Mouse (Mus musculus): Measurements from ENCODE around the gene Usf1.

The Usf1 gene

DNA sequence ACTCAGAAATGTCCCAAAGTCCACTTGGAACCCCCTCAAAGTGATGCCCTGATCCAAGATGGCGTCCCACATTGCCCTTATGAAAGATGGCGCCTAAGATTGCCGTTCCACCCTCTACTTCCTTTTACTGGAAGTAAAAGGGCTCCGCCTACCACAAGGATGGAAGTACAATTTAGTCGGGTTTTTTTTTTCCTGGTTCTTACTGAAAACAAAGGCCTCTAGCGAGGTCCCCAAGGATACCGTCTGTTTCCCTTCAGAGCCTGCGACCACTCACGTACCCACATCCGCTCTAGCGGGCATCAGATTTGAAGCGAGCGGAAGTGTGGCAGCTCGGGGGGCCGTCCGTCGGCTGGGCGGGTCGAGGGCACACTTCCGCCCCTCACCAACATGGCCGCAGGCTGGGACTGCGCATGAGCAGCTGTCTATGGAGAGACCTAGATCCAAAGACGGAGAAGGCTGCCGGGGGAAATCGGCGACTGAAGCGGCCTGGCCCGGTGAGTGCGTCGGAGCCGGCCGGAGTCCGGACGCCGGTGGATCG is at the start of gene Usf1:
Gene Usf1 (plus strand): TSS at position 367 of the 538 bp plus-strand sequence.
- peak; percentile 94 for DNase-seq

GRCm38 (mm10) chr1:171365934-171366333 is 45.2 kb upstream of the Usf1 start:
- DNase-seq, result no peak

DNA sequence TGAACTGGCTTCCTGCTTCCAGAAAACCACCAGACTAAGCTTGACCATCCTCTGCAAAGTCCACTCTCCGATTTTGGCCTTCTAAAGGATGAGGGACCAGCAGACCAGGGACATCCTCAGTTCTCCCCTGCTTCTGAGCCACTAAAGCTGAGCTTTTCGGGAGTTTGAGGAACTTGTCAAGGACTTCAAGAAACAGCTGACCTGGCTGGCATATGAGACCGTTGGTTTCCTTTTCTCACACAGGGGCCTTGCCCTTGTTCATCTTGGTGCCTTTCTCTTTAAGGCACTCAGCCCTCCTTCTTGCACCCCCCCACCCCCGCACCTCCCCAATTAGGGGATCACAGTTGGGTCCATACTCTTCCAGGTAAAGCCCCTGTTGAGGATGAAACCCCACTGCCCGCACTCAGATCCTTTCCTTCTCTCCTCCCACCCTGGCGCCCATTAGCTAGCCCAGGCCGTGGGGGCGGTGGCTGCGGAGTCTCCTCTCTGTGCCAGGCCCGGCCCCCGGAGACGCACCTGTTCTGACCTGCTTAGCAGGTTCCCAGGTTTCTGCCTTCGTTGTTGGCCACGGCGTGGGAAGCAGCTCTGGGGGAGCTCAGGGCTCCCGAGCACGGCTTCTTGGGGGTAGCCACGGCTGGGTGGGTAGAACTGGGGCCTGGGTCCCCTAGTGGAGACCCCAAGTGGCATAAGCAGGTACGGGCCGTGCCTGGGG is 41.1 kb upstream of the Usf1 start, which contains the start of gene Nectin4:
Gene Nectin4 (plus strand): TSS at position 255 of the 712 bp plus-strand sequence.
- no peak for DNase-seq

GRCm38 (mm10) chr1:171372880-171373279 is 38.2 kb upstream of the Usf1 start:
- DNase-seq, result no peak

- DNase-seq, result no peak
Measured at GRCm38 (mm10) chr1:171373946-171374345, 37.2 kb upstream of the Usf1 start.

- no peak for DNase-seq
Measured at GRCm38 (mm10) chr1:171375646-171376097, 35.4 kb upstream of the Usf1 start.

- peak; percentile 47 to 48 for DNase-seq
Measured at GRCm38 (mm10) chr1:171378298-171378697, 32.8 kb upstream of the Usf1 start.

DNA sequence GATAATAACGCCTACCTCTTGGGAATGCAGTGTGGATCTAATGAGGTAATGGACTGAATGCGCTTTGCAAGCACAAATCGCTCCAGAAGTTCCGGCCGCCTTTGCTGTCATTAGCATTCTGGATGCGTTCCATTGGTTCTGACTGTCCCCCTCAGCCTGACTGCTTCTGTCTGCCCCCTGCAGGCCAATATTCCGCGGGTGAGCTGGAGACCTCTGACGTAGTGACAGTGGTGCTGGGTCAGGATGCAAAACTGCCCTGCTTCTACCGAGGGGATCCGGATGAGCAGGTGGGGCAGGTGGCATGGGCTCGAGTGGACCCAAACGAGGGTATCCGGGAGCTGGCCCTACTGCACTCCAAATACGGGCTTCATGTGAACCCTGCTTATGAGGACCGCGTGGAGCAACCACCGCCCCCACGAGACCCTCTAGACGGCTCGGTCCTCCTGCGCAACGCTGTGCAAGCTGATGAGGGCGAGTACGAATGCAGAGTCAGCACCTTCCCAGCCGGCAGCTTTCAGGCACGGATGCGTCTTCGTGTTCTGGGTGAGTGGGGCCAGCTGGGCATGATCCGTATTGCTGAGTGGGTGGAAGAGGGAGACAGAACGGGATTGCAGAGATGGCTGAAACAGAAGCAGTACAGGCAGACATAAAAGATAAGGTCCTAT is 31.0 kb upstream of the Usf1 start:
- DNase-seq, result peak; percentile 75 to 80

GRCm38 (mm10) chr1:171382096-171382620 is 29.0 kb upstream of the Usf1 start:
- no peak for DNase-seq

DNA sequence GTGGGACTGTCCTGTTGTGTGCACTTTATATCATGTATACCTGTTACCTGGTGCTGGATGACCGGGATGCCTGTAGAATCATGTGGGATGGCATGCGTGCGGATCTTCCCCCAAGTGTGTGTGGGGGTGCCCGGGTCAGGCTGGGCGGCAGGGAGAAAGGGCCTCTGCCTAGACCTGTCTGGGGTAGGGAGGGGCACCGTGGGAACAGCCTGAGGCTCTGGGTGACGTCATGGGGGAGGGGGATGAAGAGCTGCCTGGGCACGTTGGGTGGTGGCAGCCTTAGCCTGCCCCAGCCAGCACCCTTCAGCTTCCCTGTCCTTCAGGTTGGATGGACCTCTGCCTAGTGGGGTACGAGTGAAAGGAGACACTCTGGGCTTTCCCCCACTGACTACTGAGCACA is 26.8 kb upstream of the Usf1 start:
- no peak for DNase-seq

- DNase-seq, result no peak
Measured at GRCm38 (mm10) chr1:171385171-171385570, 25.9 kb upstream of the Usf1 start.

DNA sequence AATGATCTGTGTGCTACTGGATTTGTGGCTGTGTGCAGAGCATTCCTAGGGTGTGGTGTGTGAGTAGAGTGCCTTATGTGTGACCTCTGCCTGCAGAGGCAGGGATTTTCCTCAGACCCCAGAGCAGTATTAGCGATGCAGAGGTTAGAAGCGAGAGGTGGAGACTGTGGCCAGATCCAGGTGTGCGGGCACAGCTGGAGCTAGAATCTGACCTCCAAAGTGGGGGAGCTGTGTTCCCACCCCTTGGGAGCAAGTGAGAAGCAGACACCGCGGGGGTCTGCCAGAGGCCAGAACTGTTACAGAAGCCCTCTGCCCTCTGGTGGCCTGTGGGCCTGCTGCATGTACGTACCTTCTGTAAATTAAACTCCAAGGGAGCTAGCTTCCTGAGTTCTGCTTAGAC is 24.0 kb upstream of the Usf1 start:
- no peak for DNase-seq

GRCm38 (mm10) chr1:171388376-171389102 is 22.6 kb upstream of the Usf1 start, which contains the start of gene Arhgap30:
Gene Arhgap30 (plus strand): TSS chr1:171388954.
- no peak for DNase-seq

GRCm38 (mm10) chr1:171390101-171390500 is 21.0 kb upstream of the Usf1 start:
- DNase-seq, result no peak

DNA sequence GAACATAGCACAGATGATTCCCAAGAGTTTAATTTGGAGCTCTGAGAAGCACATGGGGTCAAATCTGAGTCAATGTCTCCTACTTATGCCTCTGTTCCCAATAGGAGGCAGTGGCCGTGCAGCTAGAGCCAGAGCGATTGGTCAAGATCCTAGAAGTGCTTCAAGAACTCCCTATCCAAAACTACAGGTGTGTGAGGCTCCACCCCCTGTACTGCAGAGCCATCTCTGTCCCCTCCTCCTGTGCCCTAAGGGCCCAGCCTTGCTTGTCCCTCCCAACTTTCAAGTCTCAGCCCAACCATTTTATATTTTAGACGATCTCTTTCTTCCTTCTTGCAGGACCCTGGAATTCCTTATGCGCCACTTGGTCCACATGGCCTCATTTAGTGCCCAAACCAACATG is 9.3 kb upstream of the Usf1 start:
- no peak for DNase-seq

GRCm38 (mm10) chr1:171402991-171403390 is 8.1 kb upstream of the Usf1 start:
- DNase-seq, result no peak

GRCm38 (mm10) chr1:171407263-171407662 is 3.9 kb upstream of the Usf1 start:
- no peak for DNase-seq

- DNase-seq, result no peak
Measured at GRCm38 (mm10) chr1:171410231-171410630, 882 bp upstream of the Usf1 start.

- DNase-seq, result no peak
Measured at GRCm38 (mm10) chr1:171411492-171411941, 404 bp downstream of the Usf1 start.

GRCm38 (mm10) chr1:171412001-171412441 is 908 bp downstream of the Usf1 start:
- DNase-seq, result no peak

DNA sequence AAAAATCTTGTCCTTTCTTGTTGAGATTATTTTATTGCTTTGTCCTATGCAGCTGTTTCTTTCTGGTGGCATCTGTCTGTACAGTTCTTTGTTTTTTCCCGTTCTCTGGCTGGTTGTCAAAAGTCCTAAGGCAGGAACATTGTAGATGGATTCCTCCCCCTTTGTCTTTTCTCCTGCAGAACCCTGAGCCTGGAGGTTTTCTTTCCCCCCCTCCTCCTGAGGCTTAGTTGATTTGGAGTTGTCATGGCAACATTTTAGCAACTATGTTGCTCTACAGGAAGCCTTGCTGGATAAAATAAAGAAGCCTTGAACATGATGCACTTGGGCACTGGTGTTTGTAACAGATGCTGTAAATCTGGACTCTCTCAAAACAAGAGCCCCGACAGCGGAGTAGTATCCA is 1.3 kb downstream of the Usf1 start:
- no peak for DNase-seq

DNA sequence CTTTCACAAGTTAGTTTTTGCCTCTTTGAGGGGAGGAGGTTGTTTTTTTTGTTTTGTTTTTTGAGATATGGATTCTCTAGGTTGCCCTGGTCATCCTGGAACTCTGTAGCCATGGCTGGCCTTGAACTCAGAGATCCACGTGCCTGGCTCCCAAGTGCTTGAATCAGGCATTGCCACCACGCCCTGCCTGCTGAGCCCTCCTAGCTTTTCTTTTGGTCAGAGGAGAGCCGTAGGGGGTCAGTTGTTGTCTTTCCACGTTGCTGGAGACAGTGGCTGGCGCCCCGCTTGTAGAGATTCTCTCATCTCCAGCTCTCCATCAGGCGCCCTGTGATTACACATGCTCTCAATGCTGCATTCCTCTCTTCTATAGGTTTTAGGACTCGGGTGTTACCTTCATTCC is 2.5 kb downstream of the Usf1 start:
- DNase-seq, result no peak

DNA sequence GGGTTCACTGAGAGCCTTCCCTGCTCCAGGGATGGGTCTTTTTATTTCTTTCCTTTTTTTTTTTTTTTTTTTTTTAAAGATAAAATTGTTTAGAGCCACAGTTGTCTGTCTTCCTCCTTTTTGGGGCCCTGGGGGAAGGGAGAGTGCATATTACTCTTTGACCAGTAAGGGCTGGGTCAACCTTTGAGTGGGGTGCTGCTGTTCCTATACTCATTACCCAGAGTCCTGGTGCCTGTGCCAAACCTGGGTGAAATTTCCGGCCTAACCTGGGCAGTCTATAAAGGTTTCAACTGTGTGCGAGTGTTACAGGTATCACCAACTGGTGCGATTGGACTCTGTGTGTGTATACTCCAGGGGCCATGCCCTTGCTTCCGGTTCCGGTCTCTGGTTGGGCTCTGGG is 7.5 kb downstream of the Usf1 start, which contains the start of gene Tstd1:
Gene Tstd1 (plus strand): TSS at position 213 of the 400 bp plus-strand sequence.
- no peak for DNase-seq
